Mouse (Mus musculus) left cerebral cortex, postnatal 25 days (tissue): Measurements from ENCODE around the gene Rrad. TPM values are rescaled to one million over a fixed set of nuclear protein-coding genes. Genes with fewer than 3 reads are reported as not detected.

ENCODE experiments used
- DNase-seq, 2 experiments: peaks; one replicate each; pipeline ENCODE4 v3.0.0; 2022; ENCODE audit warnings: low spot score in 2 of 2, mixed read lengths in 1 of 2
- intact Hi-C: fragments of 180-260 bp; cut with DNase I; formaldehyde crosslinking; loops from one replicate; pipeline ENCODE4 v1.15.1; 2025
- total RNA-seq, 2 experiments: library from RNA; stranded (reverse); gene quantifications; 2 replicates each; pipeline ENCODE4 v1.2.3; 2021

The Rrad gene
- total RNA-seq, 2 experiments from 2014 or later, result 3.4 to 3.9 TPM

DNA sequence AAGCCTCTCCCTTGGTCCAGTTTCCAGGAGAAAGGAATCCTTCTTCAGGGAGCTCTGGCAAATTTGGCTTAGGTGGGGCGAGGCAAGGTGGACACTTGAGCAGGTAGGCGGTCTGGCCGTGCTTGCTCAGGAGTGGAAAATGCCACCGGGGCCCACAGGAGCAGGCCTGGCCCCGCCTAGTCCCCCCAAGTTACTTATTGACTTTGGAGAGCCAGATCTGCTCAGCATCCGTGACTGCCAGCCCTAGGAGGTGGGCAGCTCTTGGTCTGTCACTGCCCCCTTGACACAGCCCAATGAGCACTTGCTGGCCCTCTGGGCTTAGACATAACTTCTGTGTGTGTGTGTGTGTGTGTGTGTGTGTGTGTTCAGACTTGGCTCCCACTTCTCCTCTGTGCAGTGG, 7.0 kb downstream of the Rrad start, which contains the start of gene Cdh16:
Gene Cdh16 (minus strand): TSS at position 236 of the 400 bp plus-strand sequence.
- intact Hi-C loops, result no loop called here

DNA sequence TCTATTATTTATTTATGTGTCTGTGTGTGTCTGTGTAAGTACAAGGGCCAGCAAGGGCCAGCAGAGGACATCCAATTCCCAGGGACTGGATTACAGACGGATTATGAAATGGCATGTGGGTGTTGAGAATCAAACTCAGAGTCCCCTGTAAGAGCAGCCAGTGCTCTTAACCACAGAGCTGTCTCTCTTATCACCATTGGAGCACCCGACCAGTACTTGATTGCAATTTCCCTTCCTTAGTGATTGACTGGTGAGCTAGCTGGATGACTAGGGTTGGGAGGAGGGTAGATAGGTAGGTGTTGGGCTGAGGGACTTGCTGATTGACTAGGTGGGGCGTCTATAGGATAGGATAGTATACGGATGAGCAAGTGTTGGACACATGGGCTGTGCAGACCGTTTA, 10.4 kb downstream of the Rrad start:
- intact Hi-C loops, result no loop called here
- no peak for DNase-seq

More for the DNA sequence above, 7.0 kb downstream of the Rrad start, which contains the start of gene Cdh16:
- DNase-seq, result no peak

- no peak for DNase-seq
- intact Hi-C loops, result no loop called here
These were observed 18.0 kb downstream of the Rrad start for GRCm38 (mm10) chr8:104613119-104613518.

DNA sequence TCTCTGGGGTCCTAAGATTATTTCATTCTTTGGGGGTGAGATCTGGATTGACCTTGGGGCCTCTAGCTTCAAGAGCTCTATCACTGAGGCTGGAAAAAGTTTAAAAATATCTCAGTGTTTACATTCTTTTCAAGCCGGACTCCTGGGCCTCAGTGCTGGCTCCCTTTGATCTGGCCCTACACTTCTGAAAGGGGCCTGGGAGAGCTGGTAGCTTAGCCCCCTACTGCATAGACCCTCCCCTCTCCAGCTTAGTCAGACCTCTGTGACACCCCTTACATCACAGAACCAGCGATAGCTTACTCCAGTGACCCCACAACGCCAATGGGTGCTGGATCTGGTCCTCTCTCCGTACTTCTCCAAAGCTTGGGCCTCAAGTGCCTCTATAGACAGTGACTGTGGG, 19.5 kb downstream of the Rrad start:
- no peak for DNase-seq
- intact Hi-C loops, result no loop called here

GRCm38 (mm10) chr8:104610185-104610766, 20.9 kb downstream of the Rrad start:
- DNase-seq, result no peak
- intact Hi-C loops, result no loop called here

GRCm38 (mm10) chr8:104609222-104609621, 21.9 kb downstream of the Rrad start:
- intact Hi-C loops, result no loop called here
- DNase-seq, result no peak

- intact Hi-C loops, result no loop called here
- DNase-seq, result no peak
These were observed 23.2 kb downstream of the Rrad start for GRCm38 (mm10) chr8:104607944-104608343.

DNA sequence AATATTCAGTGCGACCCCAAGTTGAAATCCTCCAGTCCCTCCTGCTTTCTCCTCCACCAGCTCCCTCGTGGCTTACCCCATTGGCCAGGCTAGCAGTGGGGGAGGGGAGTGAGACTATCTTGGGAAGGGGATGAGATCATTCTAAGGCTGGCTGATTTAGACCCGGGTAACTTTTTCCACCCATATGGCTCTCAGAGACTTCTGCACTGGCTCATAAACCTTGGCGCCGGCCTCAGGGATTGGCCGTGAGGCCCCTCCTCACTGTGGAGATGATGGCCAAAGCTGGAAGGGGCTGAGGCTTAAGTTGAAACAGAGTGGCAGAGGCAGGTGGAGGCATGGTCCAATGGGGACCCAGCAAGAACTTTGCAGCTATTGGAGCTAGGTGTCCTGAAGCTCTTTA, 24.8 kb downstream of the Rrad start:
- DNase-seq, result no peak
- intact Hi-C loops, result no loop called here

DNA sequence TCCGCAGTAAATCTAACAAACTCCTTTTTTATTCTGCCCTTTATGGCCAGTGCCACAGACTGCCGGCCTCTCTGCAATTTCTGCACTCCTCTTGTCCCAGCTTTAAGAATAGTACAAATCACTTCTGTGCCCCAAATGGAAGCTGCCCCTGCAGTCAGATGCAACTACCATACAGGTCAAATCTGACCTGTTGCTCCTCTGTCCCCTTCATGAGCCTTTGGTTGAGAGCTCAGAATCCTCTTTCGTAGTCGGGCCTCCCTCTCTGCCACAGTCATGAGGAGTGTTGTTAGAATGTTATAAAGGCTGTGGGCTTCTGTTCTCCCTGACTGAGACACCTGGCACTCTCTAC, 27.9 kb downstream of the Rrad start:
- no peak for DNase-seq
- intact Hi-C loops, result loop anchor here (2.0 kb wide), 2 partner anchors 38 to 52 kb away; partner anchors contain the start of gene Ciao2b

DNA sequence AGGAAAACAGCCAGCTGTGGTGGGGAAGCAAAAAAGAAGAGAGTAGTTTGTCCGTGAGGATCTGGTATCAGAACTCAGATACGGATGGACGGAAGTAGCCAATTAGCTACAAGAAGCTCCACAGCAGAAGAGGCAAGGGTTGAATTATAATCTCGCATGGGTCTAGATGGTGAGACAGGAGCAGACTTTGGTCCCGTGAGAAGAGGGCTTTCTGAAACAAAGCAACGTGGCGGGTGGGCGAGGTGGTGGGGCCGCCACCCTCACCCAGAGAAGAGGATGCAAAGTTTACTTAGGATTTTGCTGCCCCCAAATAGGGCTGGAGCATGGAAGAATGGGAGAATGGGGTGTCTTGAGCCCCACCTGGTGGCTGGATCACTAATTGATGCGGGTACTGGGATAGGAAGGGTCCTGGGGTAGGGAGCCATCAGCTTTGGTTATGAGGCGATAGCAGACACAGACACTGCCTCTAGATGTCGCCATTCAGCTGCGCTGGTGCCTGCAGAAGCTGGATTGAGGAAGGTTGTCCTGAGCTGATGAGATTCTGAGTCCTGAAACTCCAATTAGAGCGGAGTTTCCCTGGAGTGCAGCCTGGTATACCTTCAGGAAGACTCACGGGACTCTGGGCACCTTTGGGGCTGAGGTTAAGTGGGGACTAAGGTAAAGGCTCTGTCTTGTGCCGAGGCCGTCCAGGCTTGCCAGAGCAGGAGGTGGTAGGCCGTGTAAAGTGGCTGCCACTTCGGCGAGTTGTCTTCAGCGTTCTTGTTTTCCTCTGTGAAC, 28.5 kb downstream of the Rrad start:
- intact Hi-C loops, result loop anchor here (2.0 kb wide), 2 partner anchors 38 to 52 kb away; partner anchors contain the start of gene Ciao2b

GRCm38 (mm10) chr8:104601941-104602371, 29.2 kb downstream of the Rrad start:
- DNase-seq, result no peak
- intact Hi-C loops, result loop anchor here (2.0 kb wide), 2 partner anchors 39 to 53 kb away; partner anchors contain the start of gene Ciao2b

More for the DNA sequence above, 28.5 kb downstream of the Rrad start:
- DNase-seq, result peak; percentile 83 to 87

GRCm38 (mm10) chr8:104601386-104601785, 29.7 kb downstream of the Rrad start:
- DNase-seq, result no peak
- intact Hi-C loops, result no loop called here

DNA sequence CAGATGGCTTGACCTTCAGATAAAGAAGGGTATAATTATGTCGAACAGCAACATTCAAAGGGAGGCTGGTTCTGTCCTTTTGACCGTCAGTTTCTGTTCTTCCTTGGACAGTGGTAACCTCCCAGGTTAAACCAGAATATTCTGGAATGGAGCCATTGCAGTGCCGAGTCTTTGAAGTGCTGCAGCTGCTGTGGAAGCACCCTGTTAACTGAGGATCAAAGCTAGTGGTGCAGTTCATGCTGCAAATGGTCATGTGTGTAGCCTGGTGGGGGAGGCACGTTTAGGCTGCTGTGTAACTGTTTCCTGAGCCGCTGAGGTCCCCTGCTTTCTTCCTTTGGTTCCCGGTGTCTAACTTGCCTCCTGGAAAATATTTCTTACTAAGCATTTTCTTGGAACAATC, 32.6 kb downstream of the Rrad start:
- DNase-seq, result no peak
- intact Hi-C loops, result no loop called here

- DNase-seq, result no peak
- intact Hi-C loops, result no loop called here
These were observed 33.5 kb downstream of the Rrad start for GRCm38 (mm10) chr8:104597656-104598055.

GRCm38 (mm10) chr8:104595773-104596536, 35.2 kb downstream of the Rrad start:
- intact Hi-C loops, result no loop called here
- DNase-seq, result no peak

DNA sequence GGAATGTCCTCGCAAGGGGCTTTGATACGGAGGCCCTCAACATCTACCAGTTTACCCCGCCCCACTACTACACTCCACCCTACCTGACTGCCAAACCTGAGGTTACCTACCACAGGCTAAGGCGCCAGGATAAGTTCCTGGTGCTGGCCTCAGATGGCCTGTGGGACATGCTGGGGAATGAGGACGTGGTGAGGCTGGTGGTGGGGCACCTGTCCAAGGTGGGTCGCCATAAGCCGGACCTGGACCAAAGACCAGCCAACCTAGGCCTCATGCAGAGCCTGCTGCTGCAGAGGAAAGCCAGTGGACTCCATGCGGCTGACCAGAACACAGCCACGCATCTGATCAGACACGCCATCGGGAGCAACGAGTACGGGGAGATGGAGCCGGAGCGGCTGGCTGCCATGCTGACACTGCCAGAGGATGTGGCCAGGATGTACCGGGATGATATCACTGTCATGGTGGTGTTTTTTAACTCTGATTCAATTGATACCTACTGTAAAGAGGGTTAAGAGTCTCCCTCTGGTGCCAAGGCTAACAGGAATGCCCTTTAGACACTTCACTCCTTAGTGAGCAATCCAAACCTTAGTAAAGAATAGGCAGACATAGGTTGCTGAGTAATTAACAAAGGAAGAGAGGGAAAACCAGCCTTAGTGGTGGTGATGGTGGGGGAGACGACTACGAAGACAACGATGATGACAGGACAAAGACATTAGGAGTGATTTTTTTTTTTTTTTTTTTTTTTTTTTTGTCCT, 36.3 kb downstream of the Rrad start:
- intact Hi-C loops, result no loop called here
- DNase-seq, result no peak

DNA sequence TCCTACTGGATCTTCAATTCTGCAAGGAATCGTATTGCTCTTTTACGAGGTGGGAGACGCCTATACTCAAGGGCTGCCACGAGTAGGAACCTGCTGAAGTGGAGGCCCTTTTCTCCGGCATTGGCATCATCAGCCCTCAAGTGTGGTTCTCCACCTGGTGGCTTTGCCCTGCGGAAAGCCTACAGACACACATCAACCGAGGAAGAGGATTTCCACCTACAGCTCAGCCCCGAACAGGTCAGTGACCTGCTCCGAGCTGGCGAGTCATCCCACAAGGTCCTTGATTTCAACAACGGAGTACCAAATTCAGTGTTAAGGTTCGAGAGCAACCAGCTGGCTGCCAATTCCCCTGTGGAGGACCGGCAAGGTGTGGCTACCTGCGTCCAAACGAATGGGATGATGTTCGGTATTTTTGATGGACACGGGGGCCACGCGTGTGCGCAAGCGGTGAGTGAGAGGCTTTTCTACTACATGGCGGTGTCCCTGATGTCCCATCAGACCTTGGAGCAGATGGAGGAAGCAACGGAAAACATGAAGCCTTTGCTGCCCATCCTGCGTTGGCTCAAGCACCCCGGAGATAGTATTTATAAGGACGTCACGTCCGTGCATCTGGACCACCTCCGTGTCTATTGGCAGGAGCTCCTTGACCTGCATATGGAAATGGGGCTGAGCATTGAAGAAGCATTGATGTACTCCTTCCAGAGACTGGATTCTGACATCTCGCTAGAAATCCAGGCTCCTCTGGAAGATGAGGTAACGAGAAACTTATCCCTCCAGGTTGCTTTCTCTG, 37.4 kb downstream of the Rrad start:
- no peak for DNase-seq
- intact Hi-C loops, result no loop called here

DNA sequence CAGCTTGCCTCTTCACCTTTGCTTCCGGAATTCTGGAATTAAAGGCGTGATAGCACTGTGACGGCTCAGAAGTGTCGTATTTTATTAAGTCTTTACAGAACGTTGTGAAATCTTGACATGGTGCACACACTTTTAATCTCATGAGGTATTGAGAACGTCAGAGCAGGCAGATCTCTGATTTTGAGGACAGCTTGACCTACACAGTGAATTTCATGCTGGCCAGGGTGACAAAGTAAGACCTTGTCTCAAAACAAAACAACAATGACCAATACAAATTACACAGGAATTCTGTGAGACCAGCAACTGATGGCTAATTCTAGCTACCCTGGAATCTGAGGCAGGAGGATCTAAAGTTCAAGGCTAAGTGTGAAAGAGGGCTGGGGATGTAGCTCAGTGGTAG, 38.6 kb downstream of the Rrad start:
- intact Hi-C loops, result no loop called here
- DNase-seq, result no peak

DNA sequence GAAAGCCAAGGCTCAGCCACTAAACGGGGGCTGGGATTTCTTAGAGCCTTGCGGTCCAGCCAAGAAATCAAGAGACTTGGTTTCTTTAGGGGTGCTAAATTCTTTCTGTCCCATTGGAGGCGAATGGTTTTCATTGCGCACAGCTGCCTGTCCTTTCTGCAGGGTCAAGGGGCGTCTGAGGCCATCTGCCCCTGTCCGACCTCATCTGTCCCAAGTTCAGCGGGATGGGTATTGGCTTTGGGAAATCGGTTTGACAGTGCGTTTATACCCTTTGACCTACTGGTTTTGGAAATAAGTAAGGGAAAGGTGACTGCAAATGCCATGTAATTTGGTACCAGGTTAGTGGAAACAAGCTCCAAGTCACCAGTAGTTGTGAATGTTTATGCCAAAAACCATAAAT, 39.3 kb downstream of the Rrad start:
- DNase-seq, result no peak
- intact Hi-C loops, result no loop called here
